Mouse (Mus musculus) G1E (cell line): Measurements from ENCODE around the gene Mmel1. TPM values are rescaled to one million over a fixed set of nuclear protein-coding genes. Genes with fewer than 3 reads are reported as not detected.
A peak's percentile ranks its signal among the peaks of the same experiment; 100 is the strongest.

Experiments
- ATAC-seq: 2 replicates; pipeline ENCODE4 v1.8.0; 2016; ENCODE audit warnings: mild to moderate bottlenecking; ENCODE audit not compliant: insufficient number of reproducible peaks, poor library complexity, low FRiP score, severe bottlenecking; ENCODE audit errors: extremely low read depth
- DNase-seq: peaks from one replicate; pipeline ENCODE4 v3.0.0; 2012; ENCODE audit warnings: low spot score
- H3K27me3 ChIP-seq: 2 replicates; pipeline ENCODE4 v1.6.1; 2012; ENCODE audit warnings: mild to moderate bottlenecking, low read length, inconsistent platforms; ENCODE audit not compliant: insufficient read depth
- H3K36me3 ChIP-seq: replicated peaks from 2 replicates; pipeline ENCODE3; 2012; ENCODE audit warnings: mild to moderate bottlenecking, inconsistent platforms
- H3K4me1 ChIP-seq: 2 replicates; pipeline ENCODE4 v1.6.1; 2012; ENCODE audit warnings: low read depth, low read length, inconsistent platforms, mixed read lengths; ENCODE audit not compliant: insufficient read depth
- H3K4me3 ChIP-seq: 2 replicates; pipeline ENCODE4 v1.5.1; 2012; ENCODE audit warnings: low read depth, mild to moderate bottlenecking, inconsistent platforms, low read length, moderate library complexity, mixed read lengths
- H3K9me3 ChIP-seq: replicated peaks from 2 replicates; pipeline ENCODE4 v1.6.1; 2012; ENCODE audit warnings: inconsistent platforms
- CTCF ChIP-seq: IDR thresholded peaks from 2 replicates; pipeline ENCODE4 v1.5.1; 2012; ENCODE audit warnings: low read depth, low read length, inconsistent platforms, mixed read lengths
- GATA1 ChIP-seq: IDR thresholded peaks from 2 replicates; pipeline ENCODE4 v1.6.1; 2012; ENCODE audit warnings: borderline replicate concordance, low read length, inconsistent platforms, mixed read lengths
- GATA2 ChIP-seq: IDR thresholded peaks from 2 replicates; pipeline ENCODE4 v1.6.1; 2012; ENCODE audit warnings: low read depth, low read length, inconsistent platforms, borderline replicate concordance
- POLR2AphosphoS5 ChIP-seq: IDR thresholded peaks from 2 replicates; pipeline ENCODE4 v1.6.1; 2012; ENCODE audit warnings: low read depth, low read length, inconsistent platforms; ENCODE audit not compliant: insufficient replicate concordance
- TAL1 ChIP-seq: conservative IDR thresholded peaks from 2 replicates; pipeline ENCODE4 v1.6.1; 2012; ENCODE audit warnings: low read depth, low read length, inconsistent platforms, mixed read lengths
- polyA plus RNA-seq: library from polyadenylated mRNA; stranded (reverse); fragments of >175 nt; gene quantifications from 2 replicates; pipeline ENCODE4 v1.2.3, GENCODE M21; 2012
- total RNA-seq, 2 experiments: library from RNA; stranded (forward) in 1 of 2; stranded (reverse) in 1 of 2; fragments of 200-1000 nt in 1 of 2; fragments of >200 nt in 1 of 2; fragmentation: Nextera tagmentation in 1 of 2; gene quantifications; 2 replicates each; pipeline ENCODE4 v1.2.3; 2014 to 2017

Mmel1 gene
- total RNA-seq (2014; fragmentation: Nextera tagmentation) (not detected in 2 replicates), total RNA-seq (2017) (0.22 TPM in 1 of 2 replicates, not detected in the other), polyA plus RNA-seq (0.03 and 0.06 TPM in 2 replicates)

- DNase-seq (no peak), ATAC-seq (no peak)
- Histone ChIP-seq H3K4me3 (no peak within 1 kb of the TSS), H3K36me3 (no peaks in the 10 kb centered on the region), H3K27me3 (peaks cover 58% of the 10 kb centered on the region), H3K4me1 (peaks cover 9% of the 10 kb centered on the region), H3K9me3 (no peaks in the 10 kb centered on the region)
- TF ChIP-seq POLR2AphosphoS5 (no peak), TAL1 (no peak), CTCF (no peak), GATA2 (no peak), GATA1 (no peak)
Measured at GRCm38 (mm10) chr4:154869440-154869839, at the start of gene Mmel1. Mmel1 (plus strand) TSS chr4:154869585.

- Histone ChIP-seq H3K36me3 (no peaks in the 10 kb centered on the region), H3K27me3 (no peaks in the 10 kb centered on the region), H3K4me1 (no peaks in the 10 kb centered on the region), H3K9me3 (no peaks in the 10 kb centered on the region), H3K4me3 (no peak overlapping the region)
- TF ChIP-seq CTCF (peak; percentile 52; the same call in 1 of the 2 replicates), POLR2AphosphoS5 (no peak), GATA2 (no peak), TAL1 (no peak), GATA1 (no peak)
- ATAC-seq (peak; percentile 49; the same call in 1 of the 2 replicates), DNase-seq (peak; percentile 30)
Measured at GRCm38 (mm10) chr4:154825662-154826061, 43.7 kb upstream of the Mmel1 start.

GRCm38 (mm10) chr4:154826224-154826623 lies 43.2 kb upstream of the Mmel1 start:
- Histone ChIP-seq H3K27me3 (no peaks in the 10 kb centered on the region), H3K9me3 (no peaks in the 10 kb centered on the region)

GRCm38 (mm10) chr4:154827181-154827580 lies 42.2 kb upstream of the Mmel1 start:
- no peaks in the 10 kb centered on the region for H3K9me3 ChIP-seq
- DNase-seq = no peak
- TF ChIP-seq GATA2 (no peak), TAL1 (no peak), GATA1 (no peak), CTCF (no peak), POLR2AphosphoS5 (no peak)
- H3K27me3 ChIP-seq = no peaks in the 10 kb centered on the region
- no peak for ATAC-seq
- no peaks in the 10 kb centered on the region for H3K36me3 ChIP-seq
- no peaks in the 10 kb centered on the region for H3K4me1 ChIP-seq
- no peak overlapping the region for H3K4me3 ChIP-seq

More at GRCm38 (mm10) chr4:154826224-154826623, 43.2 kb upstream of the Mmel1 start:
- TF ChIP-seq POLR2AphosphoS5 = no peak
- TF ChIP-seq CTCF = no peak
- TF ChIP-seq GATA1 = no peak
- no peak for TF ChIP-seq GATA2
- no peak for TF ChIP-seq TAL1
- no peak for DNase-seq
- H3K4me3 ChIP-seq = no peak overlapping the region
- ATAC-seq = no peak
- H3K36me3 ChIP-seq = no peaks in the 10 kb centered on the region
- no peaks in the 10 kb centered on the region for H3K4me1 ChIP-seq

- DNase-seq (no peak), ATAC-seq (no peak; the same call in 1 of the 2 replicates)
- no peak overlapping the region for H3K4me3 ChIP-seq
- TF ChIP-seq GATA1 = no peak
- TF ChIP-seq TAL1 = no peak
- TF ChIP-seq CTCF = no peak
- no peak for TF ChIP-seq POLR2AphosphoS5
- TF ChIP-seq GATA2 = no peak
- H3K4me1 ChIP-seq = no peaks in the 10 kb centered on the region
- no peaks in the 10 kb centered on the region for H3K9me3 ChIP-seq
- H3K36me3 ChIP-seq = no peaks in the 10 kb centered on the region
- no peaks in the 10 kb centered on the region for H3K27me3 ChIP-seq
Measured at GRCm38 (mm10) chr4:154827861-154828610, 41.3 kb upstream of the Mmel1 start.

GRCm38 (mm10) chr4:154831915-154832573 lies 37.3 kb upstream of the Mmel1 start:
- Histone ChIP-seq H3K36me3 (no peaks in the 10 kb centered on the region), H3K4me3 (no peak overlapping the region), H3K4me1 (no peaks in the 10 kb centered on the region), H3K9me3 (no peaks in the 10 kb centered on the region), H3K27me3 (no peaks in the 10 kb centered on the region; the same call in 1 of the 2 replicates)
- ATAC-seq (no peak), DNase-seq (no peak)
- TF ChIP-seq TAL1 = no peak
- no peak for TF ChIP-seq POLR2AphosphoS5
- TF ChIP-seq GATA2 = no peak
